Mouse (Mus musculus): Measurements from ENCODE around the gene Pitpna. TPM values are rescaled to one million over a fixed set of nuclear protein-coding genes. Genes with fewer than 3 reads are reported as not detected.
"Not testable (repeated sequence)": the region's sequence is repeated elsewhere in the genome, so short reads cannot be mapped to it uniquely, and the experiment has no call there.

Pitpna gene
- polyA plus RNA-seq, 1 experiment: 209 TPM

- Histone ChIP-seq H3K4me1 (ENCODE audit: control insufficient read depth, insufficient read depth, low read length) (peaks cover 11% of the 10 kb centered on the region), H3K4me3 (ENCODE audit: insufficient read depth, low read depth, low read length) (no peak overlapping the region), H3K27ac (ENCODE audit: insufficient read depth, low read depth, low read length) (no peak overlapping the region)
- no peak for TF ChIP-seq POLR2A (IDR thresholded peaks at IDR 0.05; ENCODE audit: insufficient read depth, low read depth, low read length)
- TF ChIP-seq CTCF (IDR thresholded peaks at IDR 0.05; ENCODE audit: insufficient read depth, low read depth, low read length): no peak
- WGBS: 53% methylated on average over 2 of the region's 2 CpGs
Measured at GRCm38 (mm10) chr11:75595404-75595803, 7.5 kb downstream of the Pitpna start.

GRCm38 (mm10) chr11:75595816-75596215, 7.9 kb downstream of the Pitpna start:
- Histone ChIP-seq H3K27ac (ENCODE audit: insufficient read depth, low read depth, low read length) (no peak overlapping the region), H3K4me3 (ENCODE audit: insufficient read depth, low read depth, low read length) (no peak overlapping the region), H3K4me1 (ENCODE audit: control insufficient read depth, insufficient read depth, low read length) (peaks cover 11% of the 10 kb centered on the region)
- TF ChIP-seq CTCF (IDR thresholded peaks at IDR 0.05; ENCODE audit: insufficient read depth, low read depth, low read length) (no peak), POLR2A (IDR thresholded peaks at IDR 0.05; ENCODE audit: insufficient read depth, low read depth, low read length) (no peak)
- 67% methylated on average over 7 of the region's 7 CpGs for WGBS

- WGBS: 55% methylated on average over 3 of the region's 3 CpGs
- Histone ChIP-seq H3K27ac (ENCODE audit: insufficient read depth, low read depth, low read length) (no peak overlapping the region), H3K4me3 (ENCODE audit: insufficient read depth, low read depth, low read length) (no peak overlapping the region), H3K4me1 (ENCODE audit: control insufficient read depth, insufficient read depth, low read length) (peaks cover 11% of the 10 kb centered on the region)
- TF ChIP-seq CTCF (IDR thresholded peaks at IDR 0.05; ENCODE audit: insufficient read depth, low read depth, low read length) (no peak), POLR2A (IDR thresholded peaks at IDR 0.05; ENCODE audit: insufficient read depth, low read depth, low read length) (no peak)
Measured at GRCm38 (mm10) chr11:75596726-75597255, 8.9 kb downstream of the Pitpna start.

- TF ChIP-seq POLR2A (IDR thresholded peaks at IDR 0.05; ENCODE audit: insufficient read depth, low read depth, low read length) (no peak), CTCF (IDR thresholded peaks at IDR 0.05; ENCODE audit: insufficient read depth, low read depth, low read length) (no peak)
- Histone ChIP-seq H3K4me1 (ENCODE audit: control insufficient read depth, insufficient read depth, low read length) (peaks cover 6% of the 10 kb centered on the region), H3K27ac (ENCODE audit: insufficient read depth, low read depth, low read length) (no peak overlapping the region), H3K4me3 (ENCODE audit: insufficient read depth, low read depth, low read length) (no peak overlapping the region)
- 92% methylated on average over 6 of the region's 6 CpGs for WGBS
Measured at GRCm38 (mm10) chr11:75598004-75598403, 10.1 kb downstream of the Pitpna start.

GRCm38 (mm10) chr11:75599802-75600201, 11.9 kb downstream of the Pitpna start:
- not testable (repeated sequence) for H3K4me3 ChIP-seq (ENCODE audit: insufficient read depth, low read depth, low read length); H3K27ac ChIP-seq (ENCODE audit: insufficient read depth, low read depth, low read length); H3K4me1 ChIP-seq (ENCODE audit: control insufficient read depth, insufficient read depth, low read length)
- 95% methylated on average over 17 of the region's 17 CpGs for WGBS

GRCm38 (mm10) chr11:75604826-75605225, 16.9 kb downstream of the Pitpna start:
- WGBS: 85% methylated on average over 5 of the region's 5 CpGs
- H3K4me3 ChIP-seq (ENCODE audit: insufficient read depth, low read depth, low read length): no peak overlapping the region
- H3K27ac ChIP-seq (ENCODE audit: insufficient read depth, low read depth, low read length): no peak overlapping the region
- TF ChIP-seq POLR2A (IDR thresholded peaks at IDR 0.05; ENCODE audit: insufficient read depth, low read depth, low read length): no peak
- peaks cover 5% of the 10 kb centered on the region; the same call in 1 of the 2 replicates for H3K4me1 ChIP-seq (ENCODE audit: control insufficient read depth, insufficient read depth, low read length)

- WGBS: 73% methylated on average over 1 of the region's 1 CpGs
Measured at GRCm38 (mm10) chr11:75605318-75605717, 17.4 kb downstream of the Pitpna start.

GRCm38 (mm10) chr11:75608776-75609175, 20.9 kb downstream of the Pitpna start:
- 0 out of 2 replicates have a peak, but pooled peaks cover 2% of the 10 kb centered on the region for H3K4me1 ChIP-seq (ENCODE audit: control insufficient read depth, insufficient read depth, low read length)
- no peak overlapping the region for H3K4me3 ChIP-seq (ENCODE audit: insufficient read depth, low read depth, low read length)
- TF ChIP-seq CTCF (IDR thresholded peaks at IDR 0.05; ENCODE audit: insufficient read depth, low read depth, low read length) (no peak), POLR2A (IDR thresholded peaks at IDR 0.05; ENCODE audit: insufficient read depth, low read depth, low read length) (no peak)
- 86% methylated on average over 5 of the region's 5 CpGs for WGBS
- H3K27ac ChIP-seq (ENCODE audit: insufficient read depth, low read depth, low read length): no peak overlapping the region

More at GRCm38 (mm10) chr11:75605318-75605717, 17.4 kb downstream of the Pitpna start:
- TF ChIP-seq POLR2A (IDR thresholded peaks at IDR 0.05; ENCODE audit: insufficient read depth, low read depth, low read length): no peak
- TF ChIP-seq CTCF (IDR thresholded peaks at IDR 0.05; ENCODE audit: insufficient read depth, low read depth, low read length): no peak
- Histone ChIP-seq H3K4me3 (ENCODE audit: insufficient read depth, low read depth, low read length) (no peak overlapping the region), H3K4me1 (ENCODE audit: control insufficient read depth, insufficient read depth, low read length) (peaks cover 5% of the 10 kb centered on the region; the same call in 1 of the 2 replicates), H3K27ac (ENCODE audit: insufficient read depth, low read depth, low read length) (no peak overlapping the region)

GRCm38 (mm10) chr11:75610021-75610420, 22.1 kb downstream of the Pitpna start:
- Histone ChIP-seq H3K4me3 (ENCODE audit: insufficient read depth, low read depth, low read length) (no peak overlapping the region), H3K4me1 (ENCODE audit: control insufficient read depth, insufficient read depth, low read length) (0 out of 2 replicates have a peak, but pooled peaks cover 2% of the 10 kb centered on the region), H3K27ac (ENCODE audit: insufficient read depth, low read depth, low read length) (no peak overlapping the region)
- WGBS: 73% methylated on average over 2 of the region's 2 CpGs
- TF ChIP-seq POLR2A (IDR thresholded peaks at IDR 0.05; ENCODE audit: insufficient read depth, low read depth, low read length) (no peak), CTCF (IDR thresholded peaks at IDR 0.05; ENCODE audit: insufficient read depth, low read depth, low read length) (no peak)

- Histone ChIP-seq H3K4me3 (ENCODE audit: insufficient read depth, low read depth, low read length) (no peak overlapping the region), H3K4me1 (ENCODE audit: control insufficient read depth, insufficient read depth, low read length) (no peaks in the 10 kb centered on the region), H3K27ac (ENCODE audit: insufficient read depth, low read depth, low read length) (no peak overlapping the region)
- 100% methylated on average over 1 of the region's 1 CpGs for WGBS
- TF ChIP-seq CTCF (IDR thresholded peaks at IDR 0.05; ENCODE audit: insufficient read depth, low read depth, low read length): no peak
Measured at GRCm38 (mm10) chr11:75614769-75615168, 26.9 kb downstream of the Pitpna start.
